Mouse (Mus musculus): ENCODE results near the gene Gk2. TPM values are rescaled to one million over a fixed set of nuclear protein-coding genes. Genes with fewer than 3 reads are reported as not detected.

The Gk2 gene
- polyA plus RNA-seq (2014; fragmentation: Nextera tagmentation; extraction: Ambion mirVana) = not detected in 2 replicates

GRCm38 (mm10) chr5:97456816-97457215 lies at the start of gene Gk2:
Gene Gk2 (minus strand): TSS chr5:97457021.
- ATAC-seq (replicated peaks; ENCODE audit: low FRiP score) = no peak
- H3K4me2 ChIP-seq (ENCODE audit: low read depth, low read length, severe bottlenecking) = no peak within 1 kb of the TSS
- no peaks in the 10 kb centered on the region for H3K4me1 ChIP-seq (replicated peaks; ENCODE audit: control insufficient read depth, insufficient read depth, low read length)
- no peak within 1 kb of the TSS for H3K4me3 ChIP-seq (ENCODE audit: low read depth, low read length)
- H3K27ac ChIP-seq (ENCODE audit: low read depth, low read length) = no peak within 1 kb of the TSS
- no peak within 1 kb of the TSS for H3K9ac ChIP-seq (ENCODE audit: low read length)
- H3K27me3 ChIP-seq (ENCODE audit: control insufficient read depth, insufficient read depth, low read length) = no peaks in the 10 kb centered on the region
- 94% methylated on average over 10 of the region's 10 CpGs for WGBS
- H3K36me3 ChIP-seq (ENCODE audit: control insufficient read depth, insufficient read depth, low read length) = no peaks in the 10 kb centered on the region
- no peaks in the 10 kb centered on the region for H3K9me3 ChIP-seq (ENCODE audit: control insufficient read depth, low read length)
- DNase-seq (ENCODE audit: low spot score) = no peak

- no peak for DNase-seq (ENCODE audit: low spot score)
- no peak overlapping the region for H3K4me3 ChIP-seq (ENCODE audit: low read depth, low read length)
- H3K9ac ChIP-seq (ENCODE audit: low read length) = no peak overlapping the region
- H3K9me3 ChIP-seq (ENCODE audit: control insufficient read depth, low read length) = no peaks in the 10 kb centered on the region
- no peaks in the 10 kb centered on the region for H3K36me3 ChIP-seq (ENCODE audit: control insufficient read depth, insufficient read depth, low read length)
- no peaks in the 10 kb centered on the region for H3K27me3 ChIP-seq (ENCODE audit: control insufficient read depth, insufficient read depth, low read length)
- no peak overlapping the region for H3K4me2 ChIP-seq (ENCODE audit: low read depth, low read length, severe bottlenecking)
- no peaks in the 10 kb centered on the region for H3K4me1 ChIP-seq (replicated peaks; ENCODE audit: control insufficient read depth, insufficient read depth, low read length)
- ATAC-seq (replicated peaks; ENCODE audit: low FRiP score) = no peak
- H3K27ac ChIP-seq (ENCODE audit: low read depth, low read length) = no peak overlapping the region
Measured at GRCm38 (mm10) chr5:97498041-97498440, 41.2 kb upstream of the Gk2 start.

DNA sequence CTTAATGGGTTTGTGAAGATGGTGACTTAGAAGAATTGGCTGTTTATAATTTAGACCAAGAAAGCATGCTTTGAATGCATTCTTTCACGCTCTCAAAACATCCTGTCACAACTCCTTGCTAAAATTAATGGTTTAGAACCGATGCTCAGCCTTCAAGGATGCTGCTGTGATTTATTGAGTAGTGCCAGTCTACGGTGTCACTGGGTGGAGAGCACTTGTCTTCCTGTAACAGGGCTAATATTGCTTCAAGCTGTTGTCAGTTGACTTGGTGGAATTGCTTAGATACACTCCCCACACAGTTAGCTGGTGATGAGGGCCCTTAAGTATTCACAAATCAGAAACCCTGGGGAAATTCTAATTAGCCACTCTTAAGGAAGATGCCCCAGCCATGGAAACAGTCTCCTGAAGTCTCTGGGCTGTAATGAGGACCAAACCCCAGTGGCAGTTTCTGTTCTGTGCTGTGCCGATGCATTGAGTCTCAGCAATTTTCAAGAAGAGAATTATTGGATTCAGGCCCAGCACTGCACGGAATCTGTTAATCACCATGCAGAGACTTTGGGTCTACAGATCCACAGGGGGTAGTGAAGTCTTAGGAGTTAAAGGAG lies 38.8 kb upstream of the Gk2 start:
- DNase-seq (ENCODE audit: low spot score) = no peak
- no peak overlapping the region for H3K27ac ChIP-seq (ENCODE audit: low read depth, low read length)
- H3K36me3 ChIP-seq (ENCODE audit: control insufficient read depth, insufficient read depth, low read length) = no peaks in the 10 kb centered on the region
- H3K27me3 ChIP-seq (ENCODE audit: control insufficient read depth, insufficient read depth, low read length) = no peaks in the 10 kb centered on the region
- no peak overlapping the region for H3K9ac ChIP-seq (ENCODE audit: low read length)
- no peak for ATAC-seq (replicated peaks; ENCODE audit: low FRiP score)
- WGBS = 72% methylated on average over 5 of the region's 5 CpGs
- H3K4me3 ChIP-seq (ENCODE audit: low read depth, low read length) = no peak overlapping the region
- no peaks in the 10 kb centered on the region for H3K4me1 ChIP-seq (replicated peaks; ENCODE audit: control insufficient read depth, insufficient read depth, low read length)
- no peak overlapping the region for H3K4me2 ChIP-seq (ENCODE audit: low read depth, low read length, severe bottlenecking)
- H3K9me3 ChIP-seq (ENCODE audit: control insufficient read depth, low read length) = no peaks in the 10 kb centered on the region

GRCm38 (mm10) chr5:97493421-97493820 lies 36.6 kb upstream of the Gk2 start:
- DNase-seq (ENCODE audit: low spot score) (no peak), ATAC-seq (replicated peaks; ENCODE audit: low FRiP score) (no peak)
- H3K36me3 ChIP-seq (ENCODE audit: control insufficient read depth, insufficient read depth, low read length) = no peaks in the 10 kb centered on the region
- no peak overlapping the region for H3K27ac ChIP-seq (ENCODE audit: low read depth, low read length)
- H3K4me1 ChIP-seq (replicated peaks; ENCODE audit: control insufficient read depth, insufficient read depth, low read length) = no peaks in the 10 kb centered on the region
- H3K27me3 ChIP-seq (ENCODE audit: control insufficient read depth, insufficient read depth, low read length) = no peaks in the 10 kb centered on the region
- no peak overlapping the region for H3K9ac ChIP-seq (ENCODE audit: low read length)
- no peak overlapping the region for H3K4me3 ChIP-seq (ENCODE audit: low read depth, low read length)
- H3K9me3 ChIP-seq (ENCODE audit: control insufficient read depth, low read length) = no peaks in the 10 kb centered on the region
- no peak overlapping the region for H3K4me2 ChIP-seq (ENCODE audit: low read depth, low read length, severe bottlenecking)
- 94% methylated on average over 5 of the region's 5 CpGs for WGBS

DNA sequence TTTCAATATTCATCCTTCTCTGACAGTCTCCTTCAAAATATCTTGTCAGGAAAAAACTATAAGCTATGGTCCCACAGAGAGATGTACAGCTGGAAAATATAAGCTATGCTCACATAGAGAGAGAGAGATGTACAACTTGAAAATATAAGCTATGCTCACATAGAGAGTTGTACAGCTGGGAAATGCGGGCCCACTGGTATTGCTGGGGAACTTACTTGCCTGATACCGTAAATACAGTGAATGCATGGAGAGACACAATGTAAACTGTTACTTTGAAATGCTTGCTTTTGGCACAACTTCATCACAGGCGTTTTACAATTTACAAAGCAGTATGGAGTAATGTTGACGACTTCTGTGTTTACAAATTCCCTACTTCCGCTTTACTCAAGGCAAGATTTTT lies 29.3 kb upstream of the Gk2 start:
- Histone ChIP-seq H3K27ac (ENCODE audit: low read depth, low read length) (no peak overlapping the region), H3K27me3 (ENCODE audit: control insufficient read depth, insufficient read depth, low read length) (no peaks in the 10 kb centered on the region), H3K4me3 (ENCODE audit: low read depth, low read length) (no peak overlapping the region), H3K9me3 (ENCODE audit: control insufficient read depth, low read length) (no peaks in the 10 kb centered on the region), H3K4me2 (ENCODE audit: low read depth, low read length, severe bottlenecking) (no peak overlapping the region), H3K36me3 (ENCODE audit: control insufficient read depth, insufficient read depth, low read length) (no peaks in the 10 kb centered on the region), H3K9ac (ENCODE audit: low read length) (no peak overlapping the region), H3K4me1 (replicated peaks; ENCODE audit: control insufficient read depth, insufficient read depth, low read length) (no peaks in the 10 kb centered on the region)
- DNase-seq (ENCODE audit: low spot score) = no peak
- ATAC-seq (replicated peaks; ENCODE audit: low FRiP score) = no peak
- 90% methylated on average over 5 of the region's 5 CpGs for WGBS

GRCm38 (mm10) chr5:97479991-97480390 lies 23.2 kb upstream of the Gk2 start:
- H3K9ac ChIP-seq (ENCODE audit: low read length) = no peak overlapping the region
- no peak overlapping the region for H3K4me2 ChIP-seq (ENCODE audit: low read depth, low read length, severe bottlenecking)
- no peaks in the 10 kb centered on the region for H3K36me3 ChIP-seq (ENCODE audit: control insufficient read depth, insufficient read depth, low read length)
- H3K9me3 ChIP-seq (ENCODE audit: control insufficient read depth, low read length) = no peaks in the 10 kb centered on the region
- 84% methylated on average over 1 of the region's 1 CpGs for WGBS
- no peak for ATAC-seq (replicated peaks; ENCODE audit: low FRiP score)
- H3K4me3 ChIP-seq (ENCODE audit: low read depth, low read length) = no peak overlapping the region
- H3K27me3 ChIP-seq (ENCODE audit: control insufficient read depth, insufficient read depth, low read length) = no peaks in the 10 kb centered on the region
- no peak for DNase-seq (ENCODE audit: low spot score)
- H3K27ac ChIP-seq (ENCODE audit: low read depth, low read length) = no peak overlapping the region
- no peaks in the 10 kb centered on the region for H3K4me1 ChIP-seq (replicated peaks; ENCODE audit: control insufficient read depth, insufficient read depth, low read length)

DNA sequence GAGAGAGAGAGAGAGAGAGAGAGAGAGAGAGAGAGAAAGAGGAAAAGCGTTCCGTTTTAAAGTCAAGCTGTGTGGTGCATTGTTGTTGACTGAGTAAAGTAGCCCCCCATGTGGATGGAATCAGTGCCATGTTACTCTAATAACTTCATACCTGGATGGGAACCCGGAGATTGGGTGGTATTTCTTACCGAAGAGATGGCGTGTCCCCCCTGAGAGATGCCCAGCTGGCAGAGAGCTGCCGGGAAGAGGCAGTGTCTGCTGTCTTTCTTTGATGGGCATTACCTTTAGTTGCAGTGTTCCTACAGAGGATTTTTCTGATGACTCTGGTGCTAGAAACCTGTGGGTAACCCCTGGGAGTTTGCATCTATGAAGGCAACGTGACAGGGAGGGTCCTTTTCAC lies 10.4 kb upstream of the Gk2 start:
- no peak overlapping the region for H3K4me2 ChIP-seq (ENCODE audit: low read depth, low read length, severe bottlenecking)
- H3K9me3 ChIP-seq (ENCODE audit: control insufficient read depth, low read length) = no peaks in the 10 kb centered on the region
- 93% methylated on average over 7 of the region's 7 CpGs for WGBS
- H3K27me3 ChIP-seq (ENCODE audit: control insufficient read depth, insufficient read depth, low read length) = no peaks in the 10 kb centered on the region
- H3K36me3 ChIP-seq (ENCODE audit: control insufficient read depth, insufficient read depth, low read length) = no peaks in the 10 kb centered on the region
- no peak for DNase-seq (ENCODE audit: low spot score)
- no peaks in the 10 kb centered on the region for H3K4me1 ChIP-seq (replicated peaks; ENCODE audit: control insufficient read depth, insufficient read depth, low read length)
- H3K9ac ChIP-seq (ENCODE audit: low read length) = no peak overlapping the region
- H3K27ac ChIP-seq (ENCODE audit: low read depth, low read length) = no peak overlapping the region
- ATAC-seq (replicated peaks; ENCODE audit: low FRiP score) = no peak
- no peak overlapping the region for H3K4me3 ChIP-seq (ENCODE audit: low read depth, low read length)

- 82% methylated on average over 10 of the region's 10 CpGs for WGBS
- Histone ChIP-seq H3K4me1 (replicated peaks; ENCODE audit: control insufficient read depth, insufficient read depth, low read length) (no peaks in the 10 kb centered on the region), H3K9ac (ENCODE audit: low read length) (no peak overlapping the region), H3K4me2 (ENCODE audit: low read depth, low read length, severe bottlenecking) (no peak overlapping the region), H3K27me3 (ENCODE audit: control insufficient read depth, insufficient read depth, low read length) (no peaks in the 10 kb centered on the region), H3K27ac (ENCODE audit: low read depth, low read length) (no peak overlapping the region), H3K9me3 (ENCODE audit: control insufficient read depth, low read length) (no peaks in the 10 kb centered on the region), H3K4me3 (ENCODE audit: low read depth, low read length) (no peak overlapping the region), H3K36me3 (ENCODE audit: control insufficient read depth, insufficient read depth, low read length) (no peaks in the 10 kb centered on the region)
- ATAC-seq (replicated peaks; ENCODE audit: low FRiP score) (no peak), DNase-seq (ENCODE audit: low spot score) (no peak)
Measured at GRCm38 (mm10) chr5:97466430-97467158, 9.8 kb upstream of the Gk2 start.

DNA sequence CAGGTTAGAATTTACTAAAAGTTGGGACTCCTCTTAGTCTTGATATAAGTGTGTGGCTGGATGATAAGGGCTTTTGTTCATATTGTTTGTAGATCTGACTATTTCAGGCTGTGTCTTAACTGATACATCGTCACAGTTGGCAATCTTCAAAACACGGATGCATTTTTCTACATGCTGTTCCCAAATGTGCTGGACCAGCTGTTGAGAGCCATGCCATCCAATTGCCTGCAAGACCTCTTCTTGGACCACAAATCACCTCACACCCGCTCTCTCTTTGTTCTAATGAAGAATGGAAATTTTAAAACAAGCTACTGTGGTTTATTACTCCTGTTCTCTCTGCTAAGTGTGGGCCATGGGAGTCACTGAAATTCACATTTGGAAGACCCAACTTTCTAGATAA lies 9.1 kb upstream of the Gk2 start:
- ATAC-seq (replicated peaks; ENCODE audit: low FRiP score) = no peak
- H3K4me2 ChIP-seq (ENCODE audit: low read depth, low read length, severe bottlenecking) = no peak overlapping the region

More for the DNA sequence above, 9.1 kb upstream of the Gk2 start:
- Histone ChIP-seq H3K4me1 (replicated peaks; ENCODE audit: control insufficient read depth, insufficient read depth, low read length) (no peaks in the 10 kb centered on the region), H3K4me3 (ENCODE audit: low read depth, low read length) (no peak overlapping the region), H3K9me3 (ENCODE audit: control insufficient read depth, low read length) (no peaks in the 10 kb centered on the region), H3K36me3 (ENCODE audit: control insufficient read depth, insufficient read depth, low read length) (no peaks in the 10 kb centered on the region), H3K27me3 (ENCODE audit: control insufficient read depth, insufficient read depth, low read length) (no peaks in the 10 kb centered on the region), H3K27ac (ENCODE audit: low read depth, low read length) (no peak overlapping the region), H3K9ac (ENCODE audit: low read length) (no peak overlapping the region)
- 89% methylated on average over 3 of the region's 3 CpGs for WGBS
- DNase-seq (ENCODE audit: low spot score) = no peak
